Mouse (Mus musculus) neural tube, embryonic 14.5 days (tissue): ENCODE data around the gene Tmem145. TPM values are rescaled to one million over a fixed set of nuclear protein-coding genes. Genes with fewer than 3 reads are reported as not detected.

Source experiments
- ATAC-seq: fragments of 200-750 bp; cut with Nextera tagmentation; 2 replicates; pipeline ENCODE4 v1.8.0; 2017; ENCODE audit warnings: low read depth, mild to moderate bottlenecking, moderate TSS enrichment, moderate library complexity
- H3K27ac ChIP-seq: fragments of 300-500 bp; sonication (generic); 2 replicates; pipeline ENCODE4 v1.5.1; 2014; ENCODE audit warnings: low read depth, mild to moderate bottlenecking, control low read depth, low read length, moderate library complexity, mixed read lengths
- H3K27me3 ChIP-seq: fragments of 300-500 bp; sonication (generic); 2 replicates; pipeline ENCODE4 v1.6.1; 2014; ENCODE audit warnings: low read length; ENCODE audit not compliant: control insufficient read depth, insufficient read depth
- H3K36me3 ChIP-seq: fragments of 300-500 bp; sonication (generic); 2 replicates; pipeline ENCODE4 v1.6.1; 2014; ENCODE audit warnings: low read length, mixed read lengths; ENCODE audit not compliant: control insufficient read depth, insufficient read depth
- H3K4me1 ChIP-seq: fragments of 300-500 bp; sonication (generic); 2 replicates; pipeline ENCODE4 v1.6.1; 2014; ENCODE audit warnings: low read length; ENCODE audit not compliant: control insufficient read depth, insufficient read depth
- H3K4me2 ChIP-seq: fragments of 300-500 bp; sonication (generic); 2 replicates; pipeline ENCODE4 v1.6.1; 2014; ENCODE audit warnings: mild to moderate bottlenecking, low read depth, low read length, control low read depth
- H3K4me3 ChIP-seq: fragments of 300-500 bp; sonication (generic); 2 replicates; pipeline ENCODE4 v1.5.1; 2014; ENCODE audit warnings: low read depth, low read length, control low read depth, mixed read lengths
- H3K9ac ChIP-seq: fragments of 300-500 bp; sonication (generic); replicated peaks from 2 replicates; pipeline ENCODE4 v1.6.1; 2014; ENCODE audit warnings: low read depth, mild to moderate bottlenecking, control low read depth, low read length, mixed read lengths
- H3K9me3 ChIP-seq: fragments of 300-500 bp; sonication (generic); 2 replicates; pipeline ENCODE4 v1.6.1; 2016; ENCODE audit warnings: low read length; ENCODE audit not compliant: control insufficient read depth
- WGBS: fragments of 180-500 bp; shearing (Covaris S2); extraction: QIAGEN DNeasy Blood & Tissue Kit; methylation state at CpG from one replicate; pipeline ENCODE4 v1.1.7; 2014; 5-methylcytosine and 5-hydroxymethylcytosine counted together
- polyA plus RNA-seq: library from polyadenylated mRNA; unstranded; fragments of >200 nt; fragmentation: Nextera tagmentation; extraction: Ambion mirVana; gene quantifications from 2 replicates; pipeline ENCODE4 v1.2.1, GENCODE M21; 2014

The Tmem145 gene
- polyA plus RNA-seq, 1 experiment from 2014 or later = 94.9 TPM

GRCm38 (mm10) chr7:25281166-25281733, 24.7 kb upstream of the Tmem145 start:
- WGBS = 20% methylated on average over 12 of the region's 12 CpGs
- no peak for ATAC-seq
- H3K36me3 ChIP-seq = peaks cover 14% of the 10 kb centered on the region
- peak overlapping the region; percentile 76 for H3K9ac ChIP-seq
- H3K4me1 ChIP-seq = peaks cover 54% of the 10 kb centered on the region
- H3K4me3 ChIP-seq = peak overlapping the region; percentile 76
- no peaks in the 10 kb centered on the region for H3K27me3 ChIP-seq
- H3K9me3 ChIP-seq = no peaks in the 10 kb centered on the region
- peak overlapping the region; percentile 90 for H3K4me2 ChIP-seq
- peak overlapping the region; percentile 98 for H3K27ac ChIP-seq

- under 1% methylated on average over 62 of the region's 108 CpGs for WGBS
- peak overlapping the region; percentile 98 for H3K27ac ChIP-seq
Measured at GRCm38 (mm10) chr7:25281734-25282601, 23.9 kb upstream of the Tmem145 start.

GRCm38 (mm10) chr7:25282731-25283211, 23.1 kb upstream of the Tmem145 start:
- no peaks in the 10 kb centered on the region for H3K27me3 ChIP-seq
- peak overlapping the region; percentile 98 for H3K27ac ChIP-seq
- peak; percentile 1; the same call in 1 of the 2 replicates for ATAC-seq
- peak overlapping the region; percentile 76 for H3K4me3 ChIP-seq
- under 1% methylated on average over 28 of the region's 36 CpGs for WGBS
- H3K4me1 ChIP-seq = peaks cover 48% of the 10 kb centered on the region
- no peaks in the 10 kb centered on the region for H3K9me3 ChIP-seq
- peak overlapping the region; percentile 76 for H3K9ac ChIP-seq
- H3K4me2 ChIP-seq = peak overlapping the region; percentile 90
- H3K36me3 ChIP-seq = peaks cover 27% of the 10 kb centered on the region

More at GRCm38 (mm10) chr7:25281734-25282601, 23.9 kb upstream of the Tmem145 start:
- peak overlapping the region; percentile 90 for H3K4me2 ChIP-seq
- H3K36me3 ChIP-seq = peaks cover 19% of the 10 kb centered on the region
- peak; percentile 69 for ATAC-seq
- H3K9ac ChIP-seq = peak overlapping the region; percentile 76
- H3K4me3 ChIP-seq = peak overlapping the region; percentile 76
- H3K9me3 ChIP-seq = no peaks in the 10 kb centered on the region
- H3K4me1 ChIP-seq = peaks cover 54% of the 10 kb centered on the region
- H3K27me3 ChIP-seq = no peaks in the 10 kb centered on the region

- 24% methylated on average over 5 of the region's 5 CpGs for WGBS
- H3K27ac ChIP-seq = peak overlapping the region; percentile 98
- peak overlapping the region; percentile 76 for H3K4me3 ChIP-seq
- peaks cover 44% of the 10 kb centered on the region for H3K4me1 ChIP-seq
- peak overlapping the region; percentile 90 for H3K4me2 ChIP-seq
- H3K9me3 ChIP-seq = no peaks in the 10 kb centered on the region
- peaks cover 35% of the 10 kb centered on the region for H3K36me3 ChIP-seq
- no peaks in the 10 kb centered on the region for H3K27me3 ChIP-seq
- peak overlapping the region; percentile 76 for H3K9ac ChIP-seq
- no peak for ATAC-seq
Measured at GRCm38 (mm10) chr7:25283637-25284036, 22.3 kb upstream of the Tmem145 start.

- Histone ChIP-seq H3K9ac (peak overlapping the region; percentile 35), H3K36me3 (peaks cover 41% of the 10 kb centered on the region), H3K27ac (0 out of 2 replicates have a peak overlapping the region, but pooled peaks have one; percentile 23), H3K9me3 (no peaks in the 10 kb centered on the region), H3K4me2 (peak overlapping the region; percentile 90), H3K4me1 (peaks cover 44% of the 10 kb centered on the region), H3K27me3 (no peaks in the 10 kb centered on the region), H3K4me3 (peak overlapping the region; percentile 76)
- no peak for ATAC-seq
- WGBS = 65% methylated on average over 2 of the region's 2 CpGs
Measured at GRCm38 (mm10) chr7:25284171-25284570, 21.7 kb upstream of the Tmem145 start.

- no peak for ATAC-seq
- H3K4me2 ChIP-seq = peak overlapping the region; percentile 90
- H3K9ac ChIP-seq = peak overlapping the region; percentile 35; the same call in 1 of the 2 replicates
- no peak overlapping the region for H3K27ac ChIP-seq
- H3K4me1 ChIP-seq = peaks cover 39% of the 10 kb centered on the region
- H3K36me3 ChIP-seq = peaks cover 47% of the 10 kb centered on the region
- 75% methylated on average over 5 of the region's 5 CpGs for WGBS
- no peak overlapping the region for H3K4me3 ChIP-seq
- no peaks in the 10 kb centered on the region for H3K27me3 ChIP-seq
- no peaks in the 10 kb centered on the region for H3K9me3 ChIP-seq
Measured at GRCm38 (mm10) chr7:25284766-25285165, 21.1 kb upstream of the Tmem145 start.

- H3K4me3 ChIP-seq = no peak overlapping the region
- WGBS = 81% methylated on average over 20 of the region's 20 CpGs
- no peaks in the 10 kb centered on the region for H3K27me3 ChIP-seq
- H3K4me1 ChIP-seq = peaks cover 30% of the 10 kb centered on the region
- peaks cover 50% of the 10 kb centered on the region for H3K36me3 ChIP-seq
- no peak overlapping the region for H3K27ac ChIP-seq
- 0 out of 2 replicates have a peak overlapping the region, but pooled peaks have one; percentile 90 for H3K4me2 ChIP-seq
- no peaks in the 10 kb centered on the region for H3K9me3 ChIP-seq
- no peak overlapping the region for H3K9ac ChIP-seq
- no peak for ATAC-seq
Measured at GRCm38 (mm10) chr7:25285511-25286238, 20.2 kb upstream of the Tmem145 start.

- H3K4me3 ChIP-seq = no peak overlapping the region
- peaks cover 20% of the 10 kb centered on the region for H3K4me1 ChIP-seq
- no peak overlapping the region for H3K27ac ChIP-seq
- WGBS = 86% methylated on average over 8 of the region's 8 CpGs
- no peak overlapping the region for H3K9ac ChIP-seq
- no peaks in the 10 kb centered on the region for H3K9me3 ChIP-seq
- H3K27me3 ChIP-seq = no peaks in the 10 kb centered on the region
- H3K36me3 ChIP-seq = peaks cover 64% of the 10 kb centered on the region
- no peak for ATAC-seq
- H3K4me2 ChIP-seq = no peak overlapping the region
Measured at GRCm38 (mm10) chr7:25286989-25287388, 18.9 kb upstream of the Tmem145 start.
